Mouse (Mus musculus): ENCODE results near the gene Rasgrp3.

DNA sequence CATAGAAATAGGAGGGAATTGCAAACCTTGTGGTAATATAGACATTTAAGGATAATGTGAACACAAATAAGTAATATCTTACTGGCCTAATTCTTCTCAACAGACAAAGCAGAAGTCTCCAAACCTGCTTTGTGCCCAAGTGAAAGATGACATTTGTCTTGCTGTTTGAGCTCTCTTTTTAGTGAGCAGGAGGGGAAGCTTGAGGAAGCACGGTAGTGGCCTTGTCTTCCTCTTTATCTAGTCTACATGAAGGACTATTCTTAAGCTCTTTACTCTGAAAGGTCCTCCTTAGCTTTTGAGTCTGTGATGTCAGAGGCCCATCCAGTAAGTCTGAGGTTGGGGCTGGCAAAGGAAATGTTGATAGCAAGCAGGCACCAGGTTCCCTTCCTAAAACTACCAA, 43.1 kb downstream of the Rasgrp3 start:
- TF ChIP-seq CTCF (IDR thresholded peaks at IDR 0.05; ENCODE audit: extremely low read depth, insufficient read length, insufficient replicate concordance, low read depth, low read length), result no peak
- TF ChIP-seq POLR2A (IDR thresholded peaks at IDR 0.05; ENCODE audit: low read depth, low read length), result no peak
